Mouse (Mus musculus): ENCODE measurements around the gene Tpi1.

GRCm38 (mm10) chr6:124814448-124814847 lies 352 bp upstream of the Tpi1 start:
- TF ChIP-seq POLR2A (IDR thresholded peaks at IDR 0.05; ENCODE audit: insufficient read depth, low read depth, low read length), result no peak
- no peak for TF ChIP-seq CTCF (IDR thresholded peaks at IDR 0.05; ENCODE audit: insufficient read depth, low read depth, low read length)

Measured in olfactory bulb, adult 2 months (tissue).